Mouse (Mus musculus) forebrain, embryonic 10.5 days (tissue): ENCODE measurements around the gene Aacs. TPM values are rescaled to one million over a fixed set of nuclear protein-coding genes. Genes with fewer than 3 reads are reported as not detected.

Experiments used
- DNase-seq: peaks from one replicate; pipeline ENCODE4 v3.0.0-alpha.2; 2017; ENCODE audit warnings: low spot score; ENCODE audit errors: extremely low spot score
- H3K27ac ChIP-seq: fragments of 300-500 bp; sonication (generic); 2 replicates; pipeline ENCODE4 v1.5.1; 2016; ENCODE audit warnings: mild to moderate bottlenecking
- H3K27me3 ChIP-seq: fragments of 300-500 bp; sonication (generic); 2 replicates; pipeline ENCODE4 v1.6.1; 2016; ENCODE audit warnings: mild to moderate bottlenecking; ENCODE audit not compliant: poor library complexity, severe bottlenecking
- H3K36me3 ChIP-seq: fragments of 300-500 bp; sonication (generic); replicated peaks from 2 replicates; pipeline ENCODE4 v1.6.1; 2016; ENCODE audit warnings: mild to moderate bottlenecking, moderate library complexity
- H3K4me1 ChIP-seq: fragments of 300-500 bp; sonication (generic); 2 replicates; pipeline ENCODE4 v1.6.1; 2016
- H3K4me3 ChIP-seq: fragments of 300-500 bp; sonication (generic); 2 replicates; pipeline ENCODE4 v1.5.1; 2016; ENCODE audit warnings: mild to moderate bottlenecking, moderate library complexity
- H3K9me3 ChIP-seq: fragments of 300-500 bp; sonication (generic); 2 replicates; pipeline ENCODE4 v1.6.1; 2016; ENCODE audit warnings: mild to moderate bottlenecking, moderate library complexity
- WGBS: fragments of 180-500 bp; shearing (Covaris S2); methylation state at CpG from one replicate; pipeline ENCODE4 v1.1.7; 2016; 5-methylcytosine and 5-hydroxymethylcytosine counted together
- polyA plus RNA-seq: library from polyadenylated mRNA; unstranded; fragments of >200 nt; fragmentation: Nextera tagmentation; extraction: Ambion mirVana; gene quantifications from 2 replicates; pipeline ENCODE4 v1.2.1, GENCODE M21; 2016

Aacs gene
- polyA plus RNA-seq, 1 experiment from 2014 or later: 58.6 TPM

- peak overlapping the region; percentile 60 for H3K4me3 ChIP-seq
- peak overlapping the region; percentile 76 for H3K27ac ChIP-seq
- H3K4me1 ChIP-seq: peaks cover 45% of the 10 kb centered on the region
- no peaks in the 10 kb centered on the region for H3K9me3 ChIP-seq
- H3K27me3 ChIP-seq: peaks cover 91% of the 10 kb centered on the region
- 4% methylated on average over 64 of the region's 64 CpGs for WGBS
- DNase-seq: peak; percentile 48
- H3K36me3 ChIP-seq: no peaks in the 10 kb centered on the region
These were observed 57.1 kb downstream of the Aacs start for GRCm38 (mm10) chr5:125532545-125533224.

GRCm38 (mm10) chr5:125533225-125533900, 57.7 kb downstream of the Aacs start:
- DNase-seq: peak; percentile 36
- peaks cover 84% of the 10 kb centered on the region for H3K27me3 ChIP-seq
- no peaks in the 10 kb centered on the region for H3K36me3 ChIP-seq
- H3K9me3 ChIP-seq: no peaks in the 10 kb centered on the region
- WGBS: 1% methylated on average over 24 of the region's 24 CpGs
- H3K4me1 ChIP-seq: peaks cover 45% of the 10 kb centered on the region
- H3K4me3 ChIP-seq: peak overlapping the region; percentile 60
- H3K27ac ChIP-seq: peak overlapping the region; percentile 76; the same call in 1 of the 2 replicates

- peaks cover 45% of the 10 kb centered on the region for H3K4me1 ChIP-seq
- no peaks in the 10 kb centered on the region for H3K9me3 ChIP-seq
- H3K27ac ChIP-seq: no peak overlapping the region
- H3K4me3 ChIP-seq: peak overlapping the region; percentile 60
- no peak for DNase-seq
- WGBS: 8% methylated on average over 7 of the region's 7 CpGs
- H3K27me3 ChIP-seq: peaks cover 76% of the 10 kb centered on the region
- no peaks in the 10 kb centered on the region for H3K36me3 ChIP-seq
These were observed 58.6 kb downstream of the Aacs start for GRCm38 (mm10) chr5:125534168-125534610.

- H3K27ac ChIP-seq: no peak overlapping the region
- H3K9me3 ChIP-seq: no peaks in the 10 kb centered on the region
- no peaks in the 10 kb centered on the region for H3K36me3 ChIP-seq
- DNase-seq: peak; percentile 42
- peaks cover 70% of the 10 kb centered on the region for H3K27me3 ChIP-seq
- H3K4me3 ChIP-seq: peak overlapping the region; percentile 60
- 2% methylated on average over 26 of the region's 26 CpGs for WGBS
- peaks cover 45% of the 10 kb centered on the region for H3K4me1 ChIP-seq
These were observed 59.2 kb downstream of the Aacs start for GRCm38 (mm10) chr5:125534611-125535324.

GRCm38 (mm10) chr5:125545090-125545489, 69.5 kb downstream of the Aacs start:
- no peaks in the 10 kb centered on the region for H3K36me3 ChIP-seq
- peaks cover 42% of the 10 kb centered on the region for H3K4me1 ChIP-seq
- H3K27me3 ChIP-seq: peaks cover 47% of the 10 kb centered on the region
- DNase-seq: no peak
- no peaks in the 10 kb centered on the region for H3K9me3 ChIP-seq
- no peak overlapping the region for H3K27ac ChIP-seq
- 93% methylated on average over 2 of the region's 2 CpGs for WGBS
- H3K4me3 ChIP-seq: no peak overlapping the region

GRCm38 (mm10) chr5:125546293-125546692, 70.7 kb downstream of the Aacs start:
- Histone ChIP-seq H3K9me3 (no peaks in the 10 kb centered on the region), H3K27ac (no peak overlapping the region), H3K4me3 (no peak overlapping the region), H3K4me1 (peaks cover 47% of the 10 kb centered on the region), H3K27me3 (peaks cover 47% of the 10 kb centered on the region), H3K36me3 (no peaks in the 10 kb centered on the region)
- WGBS: 17% methylated on average over 13 of the region's 13 CpGs
- no peak for DNase-seq

GRCm38 (mm10) chr5:125549750-125550489, 74.3 kb downstream of the Aacs start:
- peaks cover 47% of the 10 kb centered on the region for H3K27me3 ChIP-seq
- H3K4me1 ChIP-seq: peaks cover 31% of the 10 kb centered on the region
- DNase-seq: no peak
- H3K27ac ChIP-seq: 0 out of 2 replicates have a peak overlapping the region, but pooled peaks have one; percentile 20
- H3K36me3 ChIP-seq: no peaks in the 10 kb centered on the region
- no peaks in the 10 kb centered on the region for H3K9me3 ChIP-seq
- H3K4me3 ChIP-seq: peak overlapping the region; percentile 20; the same call in 1 of the 2 replicates
- 19% methylated on average over 11 of the region's 11 CpGs for WGBS

- H3K27me3 ChIP-seq: no peaks in the 10 kb centered on the region
- H3K27ac ChIP-seq: no peak overlapping the region
- WGBS: 88% methylated on average over 5 of the region's 5 CpGs
- H3K4me3 ChIP-seq: no peak overlapping the region
- DNase-seq: no peak
- H3K4me1 ChIP-seq: no peaks in the 10 kb centered on the region
- H3K36me3 ChIP-seq: no peaks in the 10 kb centered on the region
- H3K9me3 ChIP-seq: no peaks in the 10 kb centered on the region
These were observed 80.1 kb downstream of the Aacs start for GRCm38 (mm10) chr5:125555732-125556131.

- no peaks in the 10 kb centered on the region for H3K4me1 ChIP-seq
- peaks cover 3% of the 10 kb centered on the region; the same call in 1 of the 2 replicates for H3K9me3 ChIP-seq
- 77% methylated on average over 6 of the region's 6 CpGs for WGBS
- no peak for DNase-seq
- H3K27me3 ChIP-seq: no peaks in the 10 kb centered on the region
- H3K36me3 ChIP-seq: no peaks in the 10 kb centered on the region
- no peak overlapping the region for H3K27ac ChIP-seq
- H3K4me3 ChIP-seq: no peak overlapping the region
These were observed 87.9 kb downstream of the Aacs start for GRCm38 (mm10) chr5:125563492-125563891.

- Histone ChIP-seq H3K27ac (no peak overlapping the region), H3K36me3 (no peaks in the 10 kb centered on the region), H3K4me1 (no peaks in the 10 kb centered on the region), H3K4me3 (no peak overlapping the region), H3K9me3 (peaks cover 3% of the 10 kb centered on the region; the same call in 1 of the 2 replicates), H3K27me3 (no peaks in the 10 kb centered on the region)
- DNase-seq: no peak
- WGBS: 84% methylated on average over 11 of the region's 11 CpGs
These were observed 90.1 kb downstream of the Aacs start for GRCm38 (mm10) chr5:125565725-125566124.
